Mouse (Mus musculus): ENCODE measurements around the gene Nrd1.

Nrd1 gene

GRCm38 (mm10) chr4:109098861-109099260 lies 98.4 kb downstream of the Nrd1 start:
- DNase-seq (ENCODE audit: low spot score in 2 of 2), result no peak

- no peak for DNase-seq (ENCODE audit: low spot score in 2 of 2)
Measured at GRCm38 (mm10) chr4:109102574-109102973, 102.1 kb downstream of the Nrd1 start.

GRCm38 (mm10) chr4:109103145-109103883 lies 102.9 kb downstream of the Nrd1 start:
- no peak for DNase-seq (ENCODE audit: low spot score in 2 of 2)

GRCm38 (mm10) chr4:109105254-109105653 lies 104.8 kb downstream of the Nrd1 start:
- no peak for DNase-seq (ENCODE audit: low spot score in 2 of 2)

GRCm38 (mm10) chr4:109106034-109106433 lies 105.6 kb downstream of the Nrd1 start:
- no peak for DNase-seq (ENCODE audit: low spot score in 2 of 2)

GRCm38 (mm10) chr4:109106594-109106993 lies 106.1 kb downstream of the Nrd1 start:
- no peak for DNase-seq (ENCODE audit: low spot score in 2 of 2)

GRCm38 (mm10) chr4:109109012-109109411 lies 108.6 kb downstream of the Nrd1 start:
- no peak for DNase-seq (ENCODE audit: low spot score in 2 of 2)

- no peak for DNase-seq (ENCODE audit: low spot score in 2 of 2)
Measured at GRCm38 (mm10) chr4:109109686-109110085, 109.2 kb downstream of the Nrd1 start.

- DNase-seq (ENCODE audit: low spot score in 2 of 2), result no peak
Measured at GRCm38 (mm10) chr4:109110978-109111377, 110.5 kb downstream of the Nrd1 start.
